Mouse (Mus musculus) lung, adult 2 months (tissue): ENCODE measurements at regions not wholly inside any gene's neighbourhood (a gene's known extent, or its start where the extent isn't known, plus 50 kb on each side); places are given as distances from the start of the nearest gene placed in this dataset.

ENCODE experiments used
- DNase-seq: peaks from one replicate; pipeline ENCODE4 v3.0.0; 2022
- H3K4me1 ChIP-seq: fragments of 200-500 bp; 2 replicates; pipeline ENCODE4 v1.6.1; 2011; ENCODE audit warnings: low read length; ENCODE audit not compliant: control insufficient read depth, insufficient read depth
- H3K4me3 ChIP-seq: fragments of 200-500 bp; replicated peaks from 2 replicates; pipeline ENCODE3; 2011; ENCODE audit warnings: low read depth, mild to moderate bottlenecking, control low read depth, low read length; ENCODE audit errors: extremely low read depth
- CTCF ChIP-seq: fragments of 200-500 bp; IDR thresholded peaks from 2 replicates; pipeline ENCODE4 v1.5.1; 2011; ENCODE audit warnings: mild to moderate bottlenecking, low read length, control low read depth; ENCODE audit not compliant: insufficient read depth
- POLR2A ChIP-seq: fragments of 200-500 bp; IDR thresholded peaks from 2 replicates; pipeline ENCODE4 v1.6.1; 2011; ENCODE audit warnings: low read depth, mild to moderate bottlenecking, control low read depth, low read length, borderline replicate concordance; ENCODE audit errors: extremely low read depth
- WGBS: fragments of 180-500 bp; shearing (Covaris S2); methylation state at CpG from one replicate; pipeline ENCODE4 v1.1.7; 2018; 5-methylcytosine and 5-hydroxymethylcytosine counted together

- no peak overlapping the region for H3K4me3 ChIP-seq
- no peak for DNase-seq
- no peaks in the 10 kb centered on the region for H3K4me1 ChIP-seq
- TF ChIP-seq CTCF (no peak), POLR2A (no peak)
These were observed 79.4 kb upstream of the Gm21897 start for GRCm38 (mm10) chr16:15237836-15238235.

- Histone ChIP-seq H3K4me3 (no peak overlapping the region), H3K4me1 (no peaks in the 10 kb centered on the region)
- DNase-seq: no peak
- TF ChIP-seq CTCF: no peak
- no peak for TF ChIP-seq POLR2A
These were observed 78.8 kb upstream of the Gm21897 start for GRCm38 (mm10) chr16:15238449-15238848.

- DNase-seq: no peak
- no peaks in the 10 kb centered on the region for H3K4me1 ChIP-seq
- no peak overlapping the region for H3K4me3 ChIP-seq
- TF ChIP-seq POLR2A (no peak), CTCF (no peak)
These were observed 67.1 kb upstream of the Gm21897 start for GRCm38 (mm10) chr16:15250186-15250585.

- WGBS: 58% methylated on average over 2 of the region's 2 CpGs
- no peak for DNase-seq
- Histone ChIP-seq H3K4me3 (no peak overlapping the region), H3K4me1 (no peaks in the 10 kb centered on the region)
- TF ChIP-seq CTCF: no peak
- no peak for TF ChIP-seq POLR2A
These were observed 65.6 kb upstream of the Gm21897 start for GRCm38 (mm10) chr16:15251686-15252085.

- no peaks in the 10 kb centered on the region for H3K4me1 ChIP-seq
- no peak for DNase-seq
- no peak overlapping the region for H3K4me3 ChIP-seq
- WGBS: 68% methylated on average over 6 of the region's 6 CpGs
- no peak for TF ChIP-seq CTCF
These were observed 64.5 kb upstream of the Gm21897 start for GRCm38 (mm10) chr16:15252666-15253347.

- DNase-seq: no peak
- WGBS: 46% methylated on average over 3 of the region's 3 CpGs
- TF ChIP-seq POLR2A (no peak), CTCF (no peak)
- Histone ChIP-seq H3K4me3 (no peak overlapping the region), H3K4me1 (no peaks in the 10 kb centered on the region)
These were observed 63.9 kb upstream of the Gm21897 start for GRCm38 (mm10) chr16:15253348-15253693.

- no peak for DNase-seq
- WGBS: 84% methylated on average over 2 of the region's 2 CpGs
- TF ChIP-seq CTCF (no peak), POLR2A (no peak)
- no peak overlapping the region for H3K4me3 ChIP-seq
- no peaks in the 10 kb centered on the region; the same call in 1 of the 2 replicates for H3K4me1 ChIP-seq
These were observed 62.6 kb upstream of the Gm21897 start for GRCm38 (mm10) chr16:15254669-15255068.

- Histone ChIP-seq H3K4me1 (no peaks in the 10 kb centered on the region; the same call in 1 of the 2 replicates), H3K4me3 (no peak overlapping the region)
- TF ChIP-seq CTCF (no peak), POLR2A (no peak)
- 51% methylated on average over 6 of the region's 6 CpGs for WGBS
- no peak for DNase-seq
These were observed 57.8 kb upstream of the Gm21897 start for GRCm38 (mm10) chr16:15259474-15259873.

GRCm38 (mm10) chr16:15260069-15260468 is 57.2 kb upstream of the Gm21897 start:
- no peak overlapping the region for H3K4me3 ChIP-seq
- 55% methylated on average over 4 of the region's 4 CpGs for WGBS
- no peak for DNase-seq
- TF ChIP-seq CTCF (no peak), POLR2A (no peak)
- H3K4me1 ChIP-seq: no peaks in the 10 kb centered on the region; the same call in 1 of the 2 replicates
